Mouse (Mus musculus) midbrain, embryonic 10.5 days (tissue): ENCODE measurements at regions not wholly inside any gene's neighbourhood (a gene's known extent, or its start where the extent isn't known, plus 50 kb on each side); places are given as distances from the start of the nearest gene placed in this dataset.
"Not testable (repeated sequence)": the region's sequence is repeated elsewhere in the genome, so short reads cannot be mapped to it uniquely, and the experiment has no call there.

ENCODE experiments used
- DNase-seq: peaks from one replicate; pipeline ENCODE4 v3.0.0-alpha.2; 2017; ENCODE audit warnings: low spot score
- H3K27ac ChIP-seq: fragments of 300-500 bp; sonication (generic); replicated peaks from 2 replicates; pipeline ENCODE4 v1.5.1; 2016; ENCODE audit warnings: mild to moderate bottlenecking
- H3K27me3 ChIP-seq: fragments of 300-500 bp; sonication (generic); 2 replicates; pipeline ENCODE4 v1.6.1; 2016; ENCODE audit warnings: low read depth, mild to moderate bottlenecking; ENCODE audit not compliant: poor library complexity, severe bottlenecking
- H3K36me3 ChIP-seq: fragments of 300-500 bp; sonication (generic); 2 replicates; pipeline ENCODE4 v1.6.1; 2016; ENCODE audit warnings: mild to moderate bottlenecking, moderate library complexity
- H3K4me1 ChIP-seq: fragments of 300-500 bp; sonication (generic); 2 replicates; pipeline ENCODE4 v1.6.1; 2016
- H3K4me3 ChIP-seq: fragments of 300-500 bp; sonication (generic); 2 replicates; pipeline ENCODE4 v1.5.1; 2016; ENCODE audit warnings: mild to moderate bottlenecking, moderate library complexity
- H3K9me3 ChIP-seq: fragments of 300-500 bp; sonication (generic); replicated peaks from 2 replicates; pipeline ENCODE4 v1.6.1; 2016; ENCODE audit warnings: mild to moderate bottlenecking
- WGBS: fragments of 180-500 bp; shearing (Covaris S2); methylation state at CpG from one replicate; pipeline ENCODE4 v1.1.7; 2016; 5-methylcytosine and 5-hydroxymethylcytosine counted together

GRCm38 (mm10) chr14:27562564-27562963 is 54.3 kb upstream of the Ccdc66 start:
- not testable (repeated sequence) for H3K9me3 ChIP-seq, H3K27me3 ChIP-seq, H3K36me3 ChIP-seq, DNase-seq, H3K4me1 ChIP-seq, H3K4me3 ChIP-seq, H3K27ac ChIP-seq
- 96% methylated on average over 11 of the region's 11 CpGs for WGBS

GRCm38 (mm10) chr14:27561974-27562373 is 53.7 kb upstream of the Ccdc66 start:
- H3K27ac ChIP-seq, H3K27me3 ChIP-seq, H3K9me3 ChIP-seq, H3K36me3 ChIP-seq, H3K4me3 ChIP-seq, DNase-seq, H3K4me1 ChIP-seq: not testable (repeated sequence)
- whole genome bisulfite sequencing, result 91% methylated on average over 9 of the region's 9 CpGs

DNA sequence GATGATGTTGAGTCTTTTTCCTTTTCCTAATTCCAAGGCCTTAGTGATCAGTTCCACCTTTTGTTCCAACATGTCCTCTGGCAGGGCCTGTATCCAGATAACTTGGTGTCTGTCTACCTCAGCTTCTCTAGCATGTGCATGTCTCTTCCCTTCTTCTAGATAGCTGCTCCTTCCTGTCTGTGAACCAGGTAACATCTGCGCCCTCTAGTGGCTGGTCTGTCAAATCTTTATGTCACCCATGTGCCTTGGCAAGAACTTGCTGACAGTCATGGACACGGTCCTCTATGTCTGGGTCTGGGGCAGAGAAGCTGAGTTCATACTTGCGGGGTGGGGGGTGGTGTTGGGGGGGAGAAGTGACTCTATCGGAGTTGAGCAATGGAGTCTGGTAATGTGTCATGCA is 52.2 kb upstream of the Ccdc66 start:
- peak; percentile 59 for DNase-seq
- no peak overlapping the region for H3K27ac ChIP-seq
- 52% methylated on average over 4 of the region's 4 CpGs for WGBS
- 0 out of 2 replicates have a peak, but pooled peaks cover 2% of the 10 kb centered on the region for H3K9me3 ChIP-seq
- no peaks in the 10 kb centered on the region for H3K27me3 ChIP-seq
- H3K4me1 ChIP-seq, result no peaks in the 10 kb centered on the region
- H3K4me3 ChIP-seq, result no peak overlapping the region
- no peaks in the 10 kb centered on the region for H3K36me3 ChIP-seq

GRCm38 (mm10) chr14:27558794-27559491 is 50.7 kb upstream of the Ccdc66 start:
- Histone ChIP-seq H3K4me1 (no peaks in the 10 kb centered on the region), H3K36me3 (no peaks in the 10 kb centered on the region), H3K27me3 (no peaks in the 10 kb centered on the region), H3K9me3 (0 out of 2 replicates have a peak, but pooled peaks cover 2% of the 10 kb centered on the region), H3K27ac (no peak overlapping the region), H3K4me3 (no peak overlapping the region)
- WGBS, result 66% methylated on average over 3 of the region's 3 CpGs
- no peak for DNase-seq
